Mouse (Mus musculus) brain, embryonic 14.5 days (tissue): ENCODE data around the gene Eif5a. TPM values are rescaled to one million over a fixed set of nuclear protein-coding genes. Genes with fewer than 3 reads are reported as not detected.

Experiments used
- DNase-seq: peaks from one replicate; pipeline ENCODE4 v3.0.0-alpha.2; 2011; ENCODE audit warnings: low read depth
- CTCF ChIP-seq: fragments of 200-500 bp; IDR thresholded peaks from 2 replicates; pipeline ENCODE4 v1.5.1; 2012; ENCODE audit warnings: inconsistent platforms, mild to moderate bottlenecking, moderate library complexity, borderline replicate concordance; ENCODE audit not compliant: insufficient read depth, insufficient read length; ENCODE audit errors: extremely low read depth
- POLR2A ChIP-seq: fragments of 200-500 bp; IDR thresholded peaks from 2 replicates; pipeline ENCODE4 v1.6.1; 2012; ENCODE audit warnings: mild to moderate bottlenecking, inconsistent platforms, borderline replicate concordance; ENCODE audit not compliant: poor library complexity, insufficient read depth, insufficient read length, severe bottlenecking; ENCODE audit errors: extremely low read depth
- polyA plus RNA-seq: library from polyadenylated mRNA; depleted of rRNA; stranded (reverse); fragments of >200 nt; gene quantifications from 2 replicates; pipeline ENCODE4 v1.2.3, GENCODE M21; 2012

Gene Eif5a
- polyA plus RNA-seq, 1 experiment, result 727 TPM

- no peak for DNase-seq
- TF ChIP-seq POLR2A, result no peak
- no peak for TF ChIP-seq CTCF
These were observed 11.6 kb downstream of the Eif5a start for GRCm38 (mm10) chr11:69910177-69910576.

- no peak for DNase-seq
- TF ChIP-seq CTCF, result no peak
- TF ChIP-seq POLR2A, result no peak
These were observed 12.6 kb downstream of the Eif5a start for GRCm38 (mm10) chr11:69909174-69909573.

- no peak for DNase-seq
- TF ChIP-seq POLR2A, result no peak
- no peak for TF ChIP-seq CTCF
These were observed 13.1 kb downstream of the Eif5a start for GRCm38 (mm10) chr11:69908645-69909044.

GRCm38 (mm10) chr11:69904311-69904710 is 17.4 kb downstream of the Eif5a start:
- TF ChIP-seq POLR2A (no peak), CTCF (no peak)
- no peak for DNase-seq

GRCm38 (mm10) chr11:69902972-69903371 is 18.8 kb downstream of the Eif5a start:
- no peak for DNase-seq
- TF ChIP-seq POLR2A (no peak), CTCF (no peak)

- no peak for DNase-seq
- no peak for TF ChIP-seq POLR2A
- TF ChIP-seq CTCF, result no peak
These were observed 19.8 kb downstream of the Eif5a start for GRCm38 (mm10) chr11:69901993-69902392.

- DNase-seq, result peak; percentile 100
- TF ChIP-seq POLR2A (no peak; the same call in 1 of the 2 replicates), CTCF (no peak)
These were observed 20.3 kb downstream of the Eif5a start for GRCm38 (mm10) chr11:69901406-69901846.

GRCm38 (mm10) chr11:69900471-69901405 is 21.0 kb downstream of the Eif5a start, which contains the start of the genes 2810408A11Rik and Neurl4:
Gene 2810408A11Rik (minus strand): TSS chr11:69900987.
Gene Neurl4 (plus strand): TSS chr11:69901072.
- peak; percentile 99 for DNase-seq
- TF ChIP-seq CTCF (no peak), POLR2A (peak; percentile 62; the same call in 1 of the 2 replicates)

GRCm38 (mm10) chr11:69899870-69900269 is 21.9 kb downstream of the Eif5a start:
- peak; percentile 38 for DNase-seq
- TF ChIP-seq POLR2A (no peak), CTCF (no peak)

GRCm38 (mm10) chr11:69895291-69895690 is 26.5 kb downstream of the Eif5a start, which contains the start of gene Acap1:
Gene Acap1 (minus strand): TSS chr11:69895539.
- no peak for DNase-seq
- TF ChIP-seq POLR2A (no peak), CTCF (no peak)

- TF ChIP-seq CTCF (no peak), POLR2A (no peak)
- no peak for DNase-seq
These were observed 27.1 kb downstream of the Eif5a start for GRCm38 (mm10) chr11:69894671-69895070.

- peak; percentile 28 for DNase-seq
- TF ChIP-seq CTCF, result no peak
- TF ChIP-seq POLR2A, result no peak
These were observed 30.3 kb downstream of the Eif5a start for GRCm38 (mm10) chr11:69891482-69891881.

- no peak for DNase-seq
- TF ChIP-seq CTCF (no peak), POLR2A (no peak)
These were observed 34.7 kb downstream of the Eif5a start for GRCm38 (mm10) chr11:69886907-69887635.
